Mouse (Mus musculus) liver, embryonic 14.5 days (tissue): ENCODE data around the gene Ppm1a.

Experiments used
- CTCF ChIP-seq: IDR thresholded peaks from 2 replicates; pipeline ENCODE4 v1.5.1; 2016; ENCODE audit warnings: antibody characterized with exemption, low read depth, control low read depth
- EP300 ChIP-seq: IDR thresholded peaks from 2 replicates; pipeline ENCODE4 v1.6.1; 2016; ENCODE audit warnings: antibody characterized with exemption, low read depth

DNA sequence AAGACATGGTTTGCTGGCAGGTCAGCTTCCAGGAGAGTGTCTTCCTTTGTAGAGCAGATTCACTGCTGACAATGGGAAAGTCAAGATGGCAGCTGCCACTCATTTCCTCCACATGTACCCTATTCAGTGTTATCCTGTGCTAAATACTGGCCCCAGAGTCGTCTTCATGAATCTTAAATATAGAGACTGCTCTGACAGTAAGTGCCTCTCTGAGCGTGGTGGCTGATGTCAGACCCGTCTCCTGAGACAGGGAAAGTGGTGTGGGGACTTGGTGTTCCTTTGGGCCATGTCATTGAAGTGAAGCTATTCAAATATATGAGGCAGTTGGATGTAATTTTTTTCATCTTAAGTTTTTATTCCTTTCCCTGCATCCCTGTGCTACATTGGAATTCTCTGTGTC is 14.5 kb downstream of the Ppm1a start:
- TF ChIP-seq EP300 (no peak), CTCF (no peak)
